Mouse (Mus musculus) splenic B cell, adult 2 months (primary cell): ENCODE results near the gene E2f4.

ENCODE experiments used
- DNase-seq: peaks from one replicate; pipeline ENCODE4 v3.0.0-alpha.2; 2011; ENCODE audit warnings: low read depth, low spot score
- H3K27me3 ChIP-seq: 2 replicates; pipeline ENCODE4 v1.6.1; 2012; ENCODE audit warnings: mild to moderate bottlenecking, low read length, moderate library complexity, mixed read lengths; ENCODE audit not compliant: control insufficient read depth, poor library complexity, insufficient read depth, severe bottlenecking
- H3K36me3 ChIP-seq: 2 replicates; pipeline ENCODE4 v1.6.1; 2012; ENCODE audit warnings: mild to moderate bottlenecking, low read length, moderate library complexity, mixed read lengths; ENCODE audit not compliant: control insufficient read depth, poor library complexity, insufficient read depth, severe bottlenecking

E2f4 gene

GRCm38 (mm10) chr8:105297511-105298192 lies at the start of gene E2f4:
E2f4 (plus strand) TSS chr8:105297663.
- peak; percentile 90 for DNase-seq
- Histone ChIP-seq H3K27me3 (no peaks in the 10 kb centered on the region), H3K36me3 (peaks cover 8% of the 10 kb centered on the region)

GRCm38 (mm10) chr8:105251954-105252353 lies 45.5 kb upstream of the E2f4 start:
- H3K27me3 ChIP-seq, result no peaks in the 10 kb centered on the region
- DNase-seq, result no peak
- H3K36me3 ChIP-seq, result peaks cover 4% of the 10 kb centered on the region; the same call in 1 of the 2 replicates

- no peaks in the 10 kb centered on the region for H3K27me3 ChIP-seq
- H3K36me3 ChIP-seq, result peaks cover 2% of the 10 kb centered on the region; the same call in 1 of the 2 replicates
- no peak for DNase-seq
Observed at GRCm38 (mm10) chr8:105252680-105253537, 44.6 kb upstream of the E2f4 start.

GRCm38 (mm10) chr8:105253766-105254151 lies 43.7 kb upstream of the E2f4 start:
- DNase-seq, result no peak
- no peaks in the 10 kb centered on the region; the same call in 1 of the 2 replicates for H3K36me3 ChIP-seq
- no peaks in the 10 kb centered on the region for H3K27me3 ChIP-seq

GRCm38 (mm10) chr8:105254152-105254965 lies 43.1 kb upstream of the E2f4 start:
- peak; percentile 90 for DNase-seq
- no peaks in the 10 kb centered on the region; the same call in 1 of the 2 replicates for H3K36me3 ChIP-seq
- H3K27me3 ChIP-seq, result no peaks in the 10 kb centered on the region

- peak; percentile 35 for DNase-seq
- H3K36me3 ChIP-seq, result no peaks in the 10 kb centered on the region; the same call in 1 of the 2 replicates
- H3K27me3 ChIP-seq, result no peaks in the 10 kb centered on the region
Observed at GRCm38 (mm10) chr8:105254966-105255350, 42.5 kb upstream of the E2f4 start, which contains the start of gene B3gnt9. B3gnt9 (minus strand) TSS chr8:105255153.

GRCm38 (mm10) chr8:105257318-105258114 lies 39.9 kb upstream of the E2f4 start:
- no peak for DNase-seq
- Histone ChIP-seq H3K27me3 (no peaks in the 10 kb centered on the region), H3K36me3 (no peaks in the 10 kb centered on the region)

- no peak for DNase-seq
- no peaks in the 10 kb centered on the region for H3K36me3 ChIP-seq
- H3K27me3 ChIP-seq, result no peaks in the 10 kb centered on the region
Observed at GRCm38 (mm10) chr8:105258911-105259720, 38.3 kb upstream of the E2f4 start.

GRCm38 (mm10) chr8:105259721-105260320 lies 37.6 kb upstream of the E2f4 start:
- no peaks in the 10 kb centered on the region for H3K36me3 ChIP-seq
- no peaks in the 10 kb centered on the region for H3K27me3 ChIP-seq
- peak; percentile 84 for DNase-seq

GRCm38 (mm10) chr8:105260371-105261099 lies 36.9 kb upstream of the E2f4 start:
- no peaks in the 10 kb centered on the region for H3K27me3 ChIP-seq
- DNase-seq, result no peak
- no peaks in the 10 kb centered on the region for H3K36me3 ChIP-seq

- Histone ChIP-seq H3K27me3 (no peaks in the 10 kb centered on the region), H3K36me3 (no peaks in the 10 kb centered on the region)
- no peak for DNase-seq
Observed at GRCm38 (mm10) chr8:105261326-105261980, 36.0 kb upstream of the E2f4 start.

GRCm38 (mm10) chr8:105263244-105263912 lies 34.1 kb upstream of the E2f4 start:
- H3K36me3 ChIP-seq, result no peaks in the 10 kb centered on the region
- DNase-seq, result no peak

More at GRCm38 (mm10) chr8:105263244-105263912, 34.1 kb upstream of the E2f4 start:
- H3K27me3 ChIP-seq, result no peaks in the 10 kb centered on the region
